Comparison of ENCODE assay signal across 14 mouse cellular contexts in genomic region chr13:84625527-84625926, GRCm38 (mm10).
"Had no signal": no experiment of that assay in that cellular context is flagged by ENCODE, and none has a peak within 500 bp of the region (broad histone marks: within the 10 kb centered on the region; RNA-seq: fewer than 3 reads in every experiment).

No protein-coding gene starts in this region.

- H3K4me3 ChIP-seq: limb, embryonic 13.5 days; midbrain, embryonic 12.5 days; myocyte; neural tube, embryonic 15.5 days had no signal

- H3K4me2 ChIP-seq: limb, embryonic 13.5 days; midbrain, embryonic 12.5 days; neural tube, embryonic 15.5 days had no signal

- H3K27me3 ChIP-seq: limb, embryonic 13.5 days; neural tube, embryonic 15.5 days had no signal

- DNase-seq: kidney, adult 18-20 months; kidney, postnatal 14 days; layer of hippocampus, adult 9-11 months; left cerebral cortex, postnatal 4 days; lung, adult 18-20 months; right cerebral cortex, adult 18-20 months; right cerebral cortex, postnatal 25 days; thymus, postnatal 4 days had no signal

- H3K4me1 ChIP-seq: limb, embryonic 13.5 days; neural tube, embryonic 15.5 days had no signal

- H3K9ac ChIP-seq: limb, embryonic 13.5 days; liver, embryonic 14.5 days; midbrain, embryonic 12.5 days; neural tube, embryonic 15.5 days had no signal

- H3K36me3 ChIP-seq: limb, embryonic 13.5 days; midbrain, embryonic 12.5 days; neural tube, embryonic 15.5 days had no signal

- H3K27ac ChIP-seq: limb, embryonic 13.5 days; liver, embryonic 14.5 days; midbrain, embryonic 12.5 days; neural tube, embryonic 15.5 days; stomach, postnatal 0 days had no signal

- H3K9me3 ChIP-seq: limb, embryonic 13.5 days; midbrain, embryonic 12.5 days; neural tube, embryonic 15.5 days had no signal
